Mouse (Mus musculus) adipocyte (in vitro differentiated cells): ENCODE data around the gene Scgb2b19.
"Not testable (repeated sequence)": the region's sequence is repeated elsewhere in the genome, so short reads cannot be mapped to it uniquely, and the experiment has no call there.

Experiments
- DNase-seq: peaks from one replicate; pipeline ENCODE4 v3.0.0-alpha.2; 2016; ENCODE audit warnings: low spot score

The Scgb2b19 gene

DNA sequence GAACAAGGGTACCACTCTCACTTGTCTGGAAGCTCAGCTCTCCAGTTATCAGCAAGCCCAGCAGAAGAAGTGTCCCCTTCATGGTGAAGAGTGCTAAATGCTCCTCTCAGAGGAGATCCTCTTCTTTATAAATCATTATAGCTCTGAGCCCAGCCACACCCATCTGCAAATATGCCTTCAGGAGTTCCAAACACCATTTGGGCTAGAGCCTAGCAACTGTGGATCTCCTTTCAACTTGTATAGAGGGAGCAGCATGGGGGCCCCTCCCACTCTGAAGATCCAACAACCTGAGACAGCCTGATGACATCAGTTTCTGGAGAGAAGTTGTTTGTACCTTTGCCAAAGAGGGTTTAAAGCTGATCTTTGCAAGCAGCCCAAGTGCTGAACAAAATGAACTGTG is at the start of gene Scgb2b19:
Gene Scgb2b19, minus strand, starts transcription at position 101 of the 400 bp plus-strand sequence.
- DNase-seq: not testable (repeated sequence)

DNA sequence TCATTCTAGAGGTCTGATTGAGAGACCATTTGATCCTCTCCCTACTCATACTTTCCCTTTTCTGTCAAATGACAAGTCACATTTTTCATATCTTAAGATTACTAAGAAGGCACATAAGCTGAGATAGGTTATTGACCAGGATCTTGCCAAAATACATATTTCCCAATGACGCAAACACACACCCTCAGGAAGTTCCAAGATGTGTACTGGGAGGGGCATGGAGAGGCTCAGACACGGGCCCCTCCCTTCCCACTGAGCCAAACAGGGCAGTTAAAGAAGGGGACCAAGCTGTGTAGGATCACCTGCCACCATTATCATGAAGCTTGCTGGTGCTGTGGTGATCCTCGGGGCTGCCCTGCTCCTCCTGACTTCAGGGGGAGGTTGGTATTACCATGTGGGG is 6.9 kb upstream of the Scgb2b19 start, which contains the start of gene Scgb1b19:
Gene Scgb1b19, plus strand, starts transcription at position 301 of the 400 bp plus-strand sequence.
- DNase-seq: not testable (repeated sequence)
